Mouse (Mus musculus): Measurements from ENCODE around the gene Ttpal.

The Ttpal gene

DNA sequence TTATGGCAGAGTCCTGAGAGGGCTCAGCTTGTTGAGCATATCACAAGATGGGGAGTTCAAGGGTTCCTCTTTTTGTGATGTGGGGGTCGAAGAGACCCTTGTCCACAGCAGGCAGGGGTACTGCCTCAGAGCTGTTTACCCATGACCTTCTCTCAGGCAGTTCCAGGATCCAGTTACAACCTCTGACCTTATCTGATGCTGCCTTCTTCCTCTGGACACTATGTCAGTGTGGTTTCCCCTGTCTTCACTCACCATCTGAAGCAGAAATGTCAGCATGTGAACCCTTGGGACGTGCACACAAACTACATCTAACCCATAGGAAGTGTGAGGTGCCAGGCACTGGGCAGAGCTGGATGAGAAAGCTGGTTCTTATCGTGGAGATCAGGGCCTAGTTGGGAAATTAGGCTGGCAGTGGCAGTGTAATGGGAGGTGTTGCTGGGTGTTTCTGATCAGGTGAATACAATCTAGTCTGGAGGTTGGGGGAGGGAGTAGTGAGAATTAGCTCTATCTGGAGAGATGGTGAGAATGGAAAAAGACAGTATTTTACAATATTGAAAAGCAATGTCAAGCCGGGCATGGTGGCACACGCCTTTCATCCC lies 58.1 kb downstream of the Ttpal start:
- no peak for DNase-seq (ENCODE audit: low read depth, low spot score)

DNA sequence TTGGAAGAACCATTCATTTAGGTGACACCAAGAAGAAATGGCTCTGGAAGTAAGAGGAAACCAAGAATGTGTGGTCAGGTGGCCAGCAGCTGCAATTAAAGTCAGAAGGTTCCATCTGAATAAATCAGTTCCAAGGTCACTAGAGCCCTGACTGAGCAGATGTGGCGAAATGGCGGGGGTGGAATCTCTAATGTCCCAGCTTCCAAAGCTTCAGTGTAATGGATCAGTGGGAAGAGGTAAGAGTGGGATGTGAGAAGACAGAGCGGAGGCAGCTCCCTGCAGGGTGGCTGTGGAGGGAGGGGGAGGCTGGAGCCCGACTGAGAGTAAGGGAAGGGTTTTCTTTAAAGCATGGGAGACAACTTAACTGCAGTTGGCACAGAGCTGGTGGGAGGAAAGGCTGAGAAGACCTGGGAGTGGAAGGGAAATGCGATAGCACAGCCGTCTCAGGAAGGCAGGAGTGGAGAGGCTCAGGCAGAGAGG lies 59.3 kb downstream of the Ttpal start:
- DNase-seq (ENCODE audit: low read depth, low spot score), result no peak

DNA sequence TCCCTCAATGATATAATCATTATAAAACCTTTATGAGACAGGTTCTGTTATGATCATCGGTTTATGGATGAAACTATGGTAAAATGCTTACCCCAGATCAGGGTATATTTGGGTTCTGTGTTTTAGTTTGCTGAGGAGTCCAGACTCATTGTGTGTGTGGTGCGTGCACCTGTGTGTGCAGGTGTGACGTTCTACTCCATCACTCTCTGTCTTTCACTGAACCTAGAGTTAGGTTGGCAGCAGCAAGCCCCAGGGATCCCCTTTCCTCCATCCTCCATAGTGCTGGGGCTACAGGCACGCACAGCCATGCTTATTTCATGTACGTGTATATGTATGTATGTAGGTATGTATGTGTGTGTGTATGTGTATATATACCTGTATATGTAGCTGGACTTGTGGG lies 60.0 kb downstream of the Ttpal start:
- no peak for DNase-seq (ENCODE audit: low read depth, low spot score)

DNA sequence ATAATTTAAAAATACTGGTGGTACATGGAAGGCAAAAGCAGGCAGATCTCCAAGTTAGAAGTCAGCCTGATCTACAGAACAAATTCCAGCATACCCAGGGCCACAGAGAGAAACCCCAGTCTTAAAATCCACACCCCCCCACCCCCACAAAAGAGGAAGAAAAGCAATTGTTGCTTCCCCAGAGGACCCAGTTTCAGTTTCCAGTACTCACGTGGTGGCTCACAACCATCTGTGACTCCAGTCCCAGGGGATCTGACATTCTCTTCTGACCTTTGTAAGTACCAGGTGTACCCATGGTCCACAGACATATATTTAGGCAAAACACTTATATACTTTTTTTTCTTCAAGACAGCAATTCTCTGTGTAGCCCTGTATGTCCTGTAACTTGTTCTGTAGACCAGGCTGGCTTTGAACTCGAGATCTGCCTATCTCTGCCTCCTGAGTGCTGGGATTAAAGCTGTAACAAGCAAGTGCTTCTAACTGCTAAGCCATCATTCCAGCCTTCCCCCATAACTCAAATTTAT lies 60.6 kb downstream of the Ttpal start:
- DNase-seq (ENCODE audit: low read depth, low spot score), result no peak

DNA sequence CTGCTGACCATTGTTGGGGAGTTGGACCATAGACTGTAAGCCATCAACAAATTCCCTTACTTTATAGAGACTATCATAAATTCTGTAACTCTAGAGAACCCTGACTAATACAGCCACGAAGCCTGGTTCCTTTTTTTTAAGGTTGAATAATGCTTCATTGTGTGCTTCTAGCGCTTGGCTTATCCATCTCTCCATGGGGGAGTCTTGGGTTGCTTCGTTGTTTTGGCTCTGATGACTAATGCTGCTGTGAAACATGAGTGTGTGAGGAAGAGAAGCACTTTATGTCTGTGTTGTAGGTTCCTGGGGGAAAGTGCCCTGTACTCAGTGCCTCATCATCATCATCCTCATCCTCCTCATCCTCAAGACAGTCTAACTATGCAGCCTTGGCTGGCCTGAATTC lies 61.8 kb downstream of the Ttpal start:
- peak; percentile 80 for DNase-seq (ENCODE audit: low read depth, low spot score)

DNA sequence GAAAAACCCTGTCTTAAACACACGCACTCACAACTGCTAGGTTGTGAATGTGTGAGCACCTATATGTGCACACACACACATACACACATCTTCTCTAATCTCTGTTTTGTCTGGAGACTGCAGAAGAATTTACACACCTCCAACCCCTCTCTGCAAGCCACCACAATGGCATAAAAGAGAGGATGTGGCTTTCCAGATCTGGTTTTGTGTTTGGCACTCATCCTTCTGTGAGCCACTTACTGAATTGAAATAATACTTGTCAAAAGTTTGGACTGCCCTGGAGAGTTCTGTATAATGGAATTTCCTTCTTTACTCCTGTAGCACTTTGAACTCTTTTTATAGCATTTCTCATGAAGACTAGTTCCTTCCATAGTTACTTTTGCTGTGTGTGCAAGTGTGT lies 64.9 kb downstream of the Ttpal start:
- no peak for DNase-seq (ENCODE audit: low read depth, low spot score)
